Mouse (Mus musculus) mouse trophoblast stem cell (cell line): ENCODE results near the gene Fmnl3.
"Not testable (repeated sequence)": the region's sequence is repeated elsewhere in the genome, so short reads cannot be mapped to it uniquely, and the experiment has no call there.

Source experiments
- in situ Hi-C, 2 experiments: fragments of 300-500 bp; cut with MseI, MboI; formaldehyde crosslinking; loops; 2 replicates in 1 of 2; 3 replicates in 1 of 2; pipeline ENCODE4 v1.15.1; 2025

The Fmnl3 gene

GRCm38 (mm10) chr15:99387976-99388375 lies 17.7 kb upstream of the Fmnl3 start:
- in situ Hi-C loops, result no loop called here

GRCm38 (mm10) chr15:99386796-99387195 lies 16.5 kb upstream of the Fmnl3 start:
- in situ Hi-C loops, result no loop called here

GRCm38 (mm10) chr15:99386110-99386509 lies 15.8 kb upstream of the Fmnl3 start:
- in situ Hi-C loops, result not testable (repeated sequence)

GRCm38 (mm10) chr15:99384071-99384470 lies 13.8 kb upstream of the Fmnl3 start:
- in situ Hi-C loops, result no loop called here

- in situ Hi-C loops, result no loop called here
Measured at GRCm38 (mm10) chr15:99382893-99383292, 12.6 kb upstream of the Fmnl3 start.

GRCm38 (mm10) chr15:99376240-99376639 lies 6.0 kb upstream of the Fmnl3 start:
- in situ Hi-C loops, result loop anchor here (5.0 kb wide), 2 partner anchors 49 to 59 kb away; no protein-coding TSS in a partner anchor

GRCm38 (mm10) chr15:99375581-99375980 lies 5.3 kb upstream of the Fmnl3 start:
- in situ Hi-C loops, result loop anchor here (5.0 kb wide), 2 partner anchors 48 to 58 kb away; no protein-coding TSS in a partner anchor

- in situ Hi-C loops, result loop anchor here (5.0 kb wide), 2 partner anchors 48 to 58 kb away; no protein-coding TSS in a partner anchor
Measured at GRCm38 (mm10) chr15:99375036-99375435, 4.8 kb upstream of the Fmnl3 start.

GRCm38 (mm10) chr15:99372761-99373160 lies 2.5 kb upstream of the Fmnl3 start:
- in situ Hi-C loops, result no loop called here

- in situ Hi-C loops, result no loop called here
Measured at GRCm38 (mm10) chr15:99371526-99372340, 1.5 kb upstream of the Fmnl3 start.

- in situ Hi-C loops, result no loop called here
Measured at GRCm38 (mm10) chr15:99369391-99370171, 701 bp downstream of the Fmnl3 start.

GRCm38 (mm10) chr15:99368583-99369266 lies 1.6 kb downstream of the Fmnl3 start:
- in situ Hi-C loops, result no loop called here

- in situ Hi-C loops, result no loop called here
Measured at GRCm38 (mm10) chr15:99364921-99365320, 5.4 kb downstream of the Fmnl3 start.

- in situ Hi-C loops, result no loop called here
Measured at GRCm38 (mm10) chr15:99364022-99364530, 6.2 kb downstream of the Fmnl3 start.

GRCm38 (mm10) chr15:99358952-99359351 lies 11.3 kb downstream of the Fmnl3 start:
- in situ Hi-C loops, result no loop called here

GRCm38 (mm10) chr15:99356462-99356861 lies 13.8 kb downstream of the Fmnl3 start:
- in situ Hi-C loops, result no loop called here

GRCm38 (mm10) chr15:99355660-99356059 lies 14.6 kb downstream of the Fmnl3 start:
- in situ Hi-C loops, result no loop called here

GRCm38 (mm10) chr15:99352306-99352705 lies 18.0 kb downstream of the Fmnl3 start:
- in situ Hi-C loops, result no loop called here

- in situ Hi-C loops, result no loop called here
Measured at GRCm38 (mm10) chr15:99351610-99352009, 18.7 kb downstream of the Fmnl3 start.

GRCm38 (mm10) chr15:99344961-99345360 lies 25.3 kb downstream of the Fmnl3 start:
- in situ Hi-C loops, result no loop called here

GRCm38 (mm10) chr15:99344148-99344870 lies 26.0 kb downstream of the Fmnl3 start:
- in situ Hi-C loops, result no loop called here
